Mouse (Mus musculus): ENCODE results near the gene Ccl12. TPM values are rescaled to one million over a fixed set of nuclear protein-coding genes. Genes with fewer than 3 reads are reported as not detected.

Gene Ccl12
- polyA plus RNA-seq (2015; fragmentation: Nextera tagmentation; extraction: Ambion mirVana): 7.3 and 15.5 TPM in 2 replicates

- no peaks in the 10 kb centered on the region for H3K36me3 ChIP-seq (ENCODE audit: control insufficient read depth, insufficient read depth, low read length)
- H3K9ac ChIP-seq (ENCODE audit: low read length): no peak within 1 kb of the TSS
- no peak within 1 kb of the TSS for H3K4me2 ChIP-seq (replicated peaks; ENCODE audit: low read depth)
- 67% methylated on average over 2 of the region's 2 CpGs for WGBS
- TF ChIP-seq EP300 (optimal IDR thresholded peaks at IDR 0.05): no peak
- no peak for TF ChIP-seq CTCF (IDR thresholded peaks at IDR 0.05; ENCODE audit: low read depth)
- H3K4me1 ChIP-seq (replicated peaks; ENCODE audit: control insufficient read depth, insufficient read depth): no peaks in the 10 kb centered on the region
- H3K27me3 ChIP-seq (ENCODE audit: control insufficient read depth, insufficient read depth, low read length): no peaks in the 10 kb centered on the region
- H3K9me3 ChIP-seq (ENCODE audit: control insufficient read depth, low read length): no peaks in the 10 kb centered on the region
- no peak for DNase-seq (ENCODE audit: low spot score)
- H3K27ac ChIP-seq (replicated peaks): no peak within 1 kb of the TSS
- no peak within 1 kb of the TSS for H3K4me3 ChIP-seq (ENCODE audit: low read depth, low read length)
- ATAC-seq (ENCODE audit: low FRiP score, low TSS enrichment): no peak
Measured at GRCm38 (mm10) chr11:82101529-82101928, at the start of gene Ccl12. Ccl12 (plus strand) TSS chr11:82101845.

DNA sequence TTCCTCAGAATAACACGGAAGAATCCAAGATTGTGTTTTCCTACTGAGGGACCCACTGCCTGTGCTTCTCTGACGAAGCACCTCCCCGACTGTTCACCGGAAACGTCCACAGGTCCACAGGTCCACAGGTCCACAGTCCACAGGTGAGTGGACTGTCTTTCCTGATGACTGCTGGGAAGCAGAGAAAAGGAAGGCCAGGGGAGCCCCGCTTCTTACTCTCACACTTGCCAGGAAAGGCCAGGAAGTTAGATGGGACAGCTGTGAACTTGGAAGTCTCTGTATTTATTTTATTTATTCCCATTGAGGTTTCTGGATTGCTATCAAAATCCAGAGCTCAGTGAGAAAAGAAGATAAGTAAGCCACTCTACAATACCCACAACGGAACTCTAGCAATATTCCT, 47.8 kb upstream of the Ccl12 start:
- no peaks in the 10 kb centered on the region for H3K4me1 ChIP-seq (replicated peaks; ENCODE audit: control insufficient read depth, insufficient read depth)
- no peaks in the 10 kb centered on the region for H3K27me3 ChIP-seq (ENCODE audit: control insufficient read depth, insufficient read depth, low read length)
- 79% methylated on average over 7 of the region's 7 CpGs for WGBS
- no peak overlapping the region for H3K4me2 ChIP-seq (replicated peaks; ENCODE audit: low read depth)
- no peak overlapping the region for H3K9ac ChIP-seq (ENCODE audit: low read length)
- no peaks in the 10 kb centered on the region for H3K9me3 ChIP-seq (ENCODE audit: control insufficient read depth, low read length)
- no peaks in the 10 kb centered on the region for H3K36me3 ChIP-seq (ENCODE audit: control insufficient read depth, insufficient read depth, low read length)
- no peak for DNase-seq (ENCODE audit: low spot score)
- H3K27ac ChIP-seq (replicated peaks): no peak overlapping the region
- no peak for ATAC-seq (ENCODE audit: low FRiP score, low TSS enrichment)
- no peak for TF ChIP-seq EP300 (optimal IDR thresholded peaks at IDR 0.05)
- no peak for TF ChIP-seq CTCF (IDR thresholded peaks at IDR 0.05; ENCODE audit: low read depth)
- H3K4me3 ChIP-seq (ENCODE audit: low read depth, low read length): no peak overlapping the region

DNA sequence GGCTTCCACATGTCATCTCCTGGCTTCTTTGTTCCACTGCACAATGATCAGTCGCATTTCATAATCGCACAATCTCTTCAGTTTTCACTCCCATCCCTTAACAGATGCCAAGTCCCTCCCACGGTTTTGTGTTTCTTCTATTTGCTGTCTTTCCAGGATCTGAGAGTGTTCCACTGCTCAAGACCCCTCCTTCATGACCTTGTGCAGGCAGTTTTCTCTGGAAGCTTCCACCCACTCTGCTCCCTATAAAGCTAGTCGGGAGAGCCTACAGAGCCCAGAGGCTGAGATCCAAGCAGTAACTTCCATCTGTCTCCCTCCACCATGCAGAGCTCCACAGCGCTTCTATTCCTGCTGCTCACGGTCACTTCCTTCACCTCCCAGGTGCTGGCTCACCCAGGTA, 44.0 kb upstream of the Ccl12 start, which contains the start of gene Ccl11:
Ccl11 (plus strand) TSS at position 178 of the 400 bp plus-strand sequence.
- no peak within 1 kb of the TSS for H3K4me2 ChIP-seq (replicated peaks; ENCODE audit: low read depth)
- no peak for DNase-seq (ENCODE audit: low spot score)
- H3K9me3 ChIP-seq (ENCODE audit: control insufficient read depth, low read length): no peaks in the 10 kb centered on the region
- 52% methylated on average over 6 of the region's 6 CpGs for WGBS
- no peaks in the 10 kb centered on the region for H3K27me3 ChIP-seq (ENCODE audit: control insufficient read depth, insufficient read depth, low read length)
- ATAC-seq (ENCODE audit: low FRiP score, low TSS enrichment): no peak
- no peak within 1 kb of the TSS for H3K27ac ChIP-seq (replicated peaks)
- TF ChIP-seq CTCF (IDR thresholded peaks at IDR 0.05; ENCODE audit: low read depth): no peak
- no peak for TF ChIP-seq EP300 (optimal IDR thresholded peaks at IDR 0.05)
- H3K4me3 ChIP-seq (ENCODE audit: low read depth, low read length): no peak within 1 kb of the TSS
- H3K4me1 ChIP-seq (replicated peaks; ENCODE audit: control insufficient read depth, insufficient read depth): no peaks in the 10 kb centered on the region
- no peaks in the 10 kb centered on the region for H3K36me3 ChIP-seq (ENCODE audit: control insufficient read depth, insufficient read depth, low read length)
- no peak within 1 kb of the TSS for H3K9ac ChIP-seq (ENCODE audit: low read length)

- Histone ChIP-seq H3K27me3 (ENCODE audit: control insufficient read depth, insufficient read depth, low read length) (no peaks in the 10 kb centered on the region), H3K27ac (replicated peaks) (no peak overlapping the region), H3K9ac (ENCODE audit: low read length) (no peak overlapping the region), H3K4me3 (ENCODE audit: low read depth, low read length) (no peak overlapping the region), H3K4me1 (replicated peaks; ENCODE audit: control insufficient read depth, insufficient read depth) (no peaks in the 10 kb centered on the region), H3K9me3 (ENCODE audit: control insufficient read depth, low read length) (no peaks in the 10 kb centered on the region), H3K36me3 (ENCODE audit: control insufficient read depth, insufficient read depth, low read length) (no peaks in the 10 kb centered on the region), H3K4me2 (replicated peaks; ENCODE audit: low read depth) (no peak overlapping the region)
- 66% methylated on average over 3 of the region's 3 CpGs for WGBS
- DNase-seq (ENCODE audit: low spot score) (no peak), ATAC-seq (ENCODE audit: low FRiP score, low TSS enrichment) (no peak)
- no peak for TF ChIP-seq EP300 (optimal IDR thresholded peaks at IDR 0.05)
- no peak for TF ChIP-seq CTCF (IDR thresholded peaks at IDR 0.05; ENCODE audit: low read depth)
Measured at GRCm38 (mm10) chr11:82062226-82062625, 39.4 kb upstream of the Ccl12 start.

DNA sequence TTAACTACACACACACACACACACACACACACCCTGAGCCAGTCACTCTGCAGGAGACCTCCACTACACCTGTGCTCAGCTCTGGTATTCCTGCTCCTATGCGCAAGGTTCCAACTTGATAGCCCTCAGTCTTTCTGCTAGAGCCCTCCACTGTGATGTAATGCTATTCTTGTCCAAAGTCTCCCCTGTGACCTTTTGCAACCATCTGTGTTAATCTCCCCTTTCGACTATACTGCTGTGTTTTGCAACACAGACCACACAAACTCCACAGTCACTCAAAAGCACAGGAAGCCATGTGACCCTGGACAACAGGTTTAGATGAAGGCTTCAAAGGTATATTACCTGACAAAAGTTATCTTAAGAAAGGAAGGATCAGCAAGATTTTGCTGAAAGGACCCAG, 38.2 kb upstream of the Ccl12 start:
- DNase-seq (ENCODE audit: low spot score) (no peak), ATAC-seq (ENCODE audit: low FRiP score, low TSS enrichment) (no peak)
- no peaks in the 10 kb centered on the region for H3K27me3 ChIP-seq (ENCODE audit: control insufficient read depth, insufficient read depth, low read length)
- H3K36me3 ChIP-seq (ENCODE audit: control insufficient read depth, insufficient read depth, low read length): no peaks in the 10 kb centered on the region
- H3K27ac ChIP-seq (replicated peaks): no peak overlapping the region
- H3K4me3 ChIP-seq (ENCODE audit: low read depth, low read length): no peak overlapping the region
- TF ChIP-seq CTCF (IDR thresholded peaks at IDR 0.05; ENCODE audit: low read depth): no peak
- no peak for TF ChIP-seq EP300 (optimal IDR thresholded peaks at IDR 0.05)
- H3K9ac ChIP-seq (ENCODE audit: low read length): no peak overlapping the region
- no peaks in the 10 kb centered on the region for H3K4me1 ChIP-seq (replicated peaks; ENCODE audit: control insufficient read depth, insufficient read depth)
- WGBS: 78% methylated on average over 2 of the region's 2 CpGs
- no peak overlapping the region for H3K4me2 ChIP-seq (replicated peaks; ENCODE audit: low read depth)
- no peaks in the 10 kb centered on the region for H3K9me3 ChIP-seq (ENCODE audit: control insufficient read depth, low read length)

DNA sequence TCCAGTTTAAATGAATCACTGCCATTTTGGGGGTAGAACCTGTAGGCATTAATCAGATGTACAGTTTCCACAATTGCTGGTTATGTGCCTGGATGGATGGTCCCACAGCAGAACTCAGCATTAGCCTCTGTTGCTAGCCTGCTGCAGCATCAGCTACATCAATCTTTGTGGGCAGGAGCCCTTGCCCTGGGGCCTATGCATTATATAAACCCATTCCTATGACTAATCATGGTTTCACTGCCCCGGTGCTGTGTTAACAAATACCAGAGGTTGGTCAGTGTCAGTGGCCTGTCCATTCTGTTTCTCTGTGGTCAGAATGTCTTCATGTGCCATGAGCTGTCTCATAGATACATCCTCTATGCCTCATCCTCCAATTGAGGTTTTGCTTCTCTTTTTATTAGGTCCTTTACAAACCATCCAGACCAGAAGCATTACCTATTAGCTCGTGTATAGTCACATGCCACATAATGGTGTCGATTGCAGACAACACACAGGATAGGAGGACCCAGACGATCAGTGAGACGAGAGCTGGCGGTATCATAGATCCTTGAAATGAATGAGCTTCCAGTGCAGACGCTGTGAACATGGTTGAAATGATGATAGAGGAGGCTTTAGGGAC, 34.6 kb upstream of the Ccl12 start:
- DNase-seq (ENCODE audit: low spot score) (no peak), ATAC-seq (ENCODE audit: low FRiP score, low TSS enrichment) (no peak)
- no peak overlapping the region for H3K27ac ChIP-seq (replicated peaks)
- H3K27me3 ChIP-seq (ENCODE audit: control insufficient read depth, insufficient read depth, low read length): no peaks in the 10 kb centered on the region
- H3K36me3 ChIP-seq (ENCODE audit: control insufficient read depth, insufficient read depth, low read length): no peaks in the 10 kb centered on the region
- WGBS: 77% methylated on average over 7 of the region's 7 CpGs
- no peaks in the 10 kb centered on the region for H3K4me1 ChIP-seq (replicated peaks; ENCODE audit: control insufficient read depth, insufficient read depth)
- no peak overlapping the region for H3K9ac ChIP-seq (ENCODE audit: low read length)
- no peak overlapping the region for H3K4me3 ChIP-seq (ENCODE audit: low read depth, low read length)
- no peaks in the 10 kb centered on the region for H3K9me3 ChIP-seq (ENCODE audit: control insufficient read depth, low read length)
- TF ChIP-seq CTCF (IDR thresholded peaks at IDR 0.05; ENCODE audit: low read depth) (no peak), EP300 (optimal IDR thresholded peaks at IDR 0.05) (no peak)
- H3K4me2 ChIP-seq (replicated peaks; ENCODE audit: low read depth): no peak overlapping the region

All from stomach, postnatal 0 days (tissue).